Mouse (Mus musculus) lung, postnatal 36 days (tissue): ENCODE results near the gene Pias4.

Experiments used
- DNase-seq: peaks from one replicate; pipeline ENCODE4 v3.0.0; 2022; ENCODE audit warnings: mixed read lengths

Gene Pias4

DNA sequence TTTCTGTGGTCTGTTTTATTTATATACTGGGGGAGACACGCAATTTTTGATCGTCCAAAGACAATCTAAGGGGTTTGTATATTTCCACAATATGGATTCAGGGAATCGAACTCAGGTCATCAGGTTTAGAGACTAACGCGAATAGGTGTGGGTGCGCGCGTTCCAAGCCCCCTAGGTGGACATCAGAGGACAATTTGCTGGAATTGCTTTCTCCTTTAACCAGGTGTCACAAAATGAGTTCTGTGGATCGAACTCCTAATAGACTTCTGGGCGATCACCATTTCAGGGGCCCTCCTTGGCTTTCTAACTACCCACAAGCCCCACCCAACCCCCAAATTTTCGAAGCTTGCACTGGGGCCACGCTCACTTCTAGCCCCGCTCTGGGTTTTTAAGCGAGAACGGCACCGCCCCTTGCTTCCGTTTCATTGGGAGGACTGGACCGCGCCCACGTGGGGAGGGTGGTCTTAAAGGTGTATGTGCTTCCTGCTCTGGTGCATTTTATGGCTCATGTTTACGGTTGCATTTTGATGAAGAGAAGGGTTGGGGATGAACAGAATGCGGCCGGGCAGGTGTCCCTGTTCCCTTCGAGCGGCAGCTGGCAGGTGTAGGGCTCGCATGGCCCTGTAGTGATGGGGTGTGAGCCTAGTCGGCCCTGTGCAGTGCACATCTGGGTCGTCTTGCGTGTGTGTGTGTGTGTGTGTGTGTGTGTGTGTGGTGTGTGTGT lies 960 bp upstream of the Pias4 start:
- peak; percentile 96 for DNase-seq

DNA sequence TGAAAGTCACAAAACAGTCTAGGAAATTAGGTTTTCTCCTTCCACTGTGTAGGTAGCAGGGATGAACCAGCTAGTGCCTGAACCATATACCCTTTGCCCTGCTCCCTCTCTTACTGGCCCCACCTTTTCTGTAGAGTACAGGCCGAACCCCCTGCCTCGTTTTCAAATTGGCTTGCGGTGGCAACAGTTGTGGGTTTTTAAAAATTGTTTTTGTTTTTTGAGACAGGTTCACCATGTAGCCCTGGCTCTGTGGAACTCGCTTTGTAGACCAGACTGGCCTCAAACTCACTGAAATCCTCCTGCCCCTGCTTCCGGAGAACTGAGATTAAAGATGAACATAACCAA lies 336 bp upstream of the Pias4 start:
- no peak for DNase-seq

DNA sequence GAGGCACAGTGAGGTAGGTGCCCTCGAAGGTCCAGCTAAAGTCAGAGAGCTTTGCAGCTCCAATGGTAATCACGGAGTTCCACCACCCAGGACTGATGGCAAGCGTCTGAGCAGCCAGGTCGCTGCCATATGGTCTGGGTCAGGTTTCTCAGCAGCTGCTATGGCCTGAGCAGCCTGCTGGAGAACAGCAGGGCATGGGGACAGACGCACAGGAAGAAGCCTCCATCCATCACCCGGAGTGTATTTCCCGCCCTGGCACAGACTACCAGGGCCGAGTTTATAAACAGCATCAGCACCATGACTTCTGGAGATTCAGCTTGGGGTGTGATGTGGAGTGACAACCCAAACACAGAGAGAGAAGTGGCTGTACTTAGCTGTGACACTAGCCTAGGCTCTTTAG lies 2.6 kb downstream of the Pias4 start:
- peak; percentile 67 for DNase-seq

- DNase-seq = no peak
Observed at GRCm38 (mm10) chr10:81162318-81162652, 5.4 kb downstream of the Pias4 start.

DNA sequence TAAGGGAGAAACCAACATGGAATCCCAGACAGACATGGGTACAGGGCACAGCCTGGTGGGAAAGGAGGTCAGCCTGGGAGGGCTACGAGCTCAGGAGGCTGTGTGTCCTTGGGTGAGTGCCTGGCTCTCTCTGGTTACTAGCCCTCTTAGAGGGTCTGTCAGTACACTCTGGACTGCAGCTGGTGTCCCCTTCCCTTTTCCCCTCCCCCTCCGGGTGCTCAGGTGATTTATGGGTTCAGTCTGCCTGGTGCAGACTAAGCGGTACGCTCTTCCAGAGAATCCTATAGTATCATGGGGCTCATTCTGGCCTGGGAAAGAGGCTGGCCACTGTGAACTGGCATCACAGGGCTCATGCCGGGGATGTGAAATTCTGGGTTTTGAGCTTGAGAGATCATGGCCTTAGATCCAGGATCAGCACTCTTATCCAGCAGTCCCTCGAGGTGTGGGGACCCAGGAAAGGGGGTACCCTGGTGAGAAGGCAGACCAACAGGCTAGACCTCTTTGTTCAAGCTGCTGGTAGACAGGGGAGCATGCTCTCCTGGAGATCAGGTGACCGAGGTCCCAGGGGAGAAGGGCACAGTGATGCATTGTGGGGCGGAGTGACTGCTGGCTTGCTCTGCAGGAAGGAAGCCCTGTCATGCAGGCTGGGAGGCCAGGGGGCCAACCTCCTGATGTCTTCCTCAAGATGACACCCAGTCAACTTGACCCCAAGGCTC lies 6.0 kb downstream of the Pias4 start:
- DNase-seq = peak; percentile 51

GRCm38 (mm10) chr10:81154736-81155135 lies 13.0 kb downstream of the Pias4 start:
- no peak for DNase-seq

- DNase-seq = no peak
Observed at GRCm38 (mm10) chr10:81154313-81154712, 13.4 kb downstream of the Pias4 start.

DNA sequence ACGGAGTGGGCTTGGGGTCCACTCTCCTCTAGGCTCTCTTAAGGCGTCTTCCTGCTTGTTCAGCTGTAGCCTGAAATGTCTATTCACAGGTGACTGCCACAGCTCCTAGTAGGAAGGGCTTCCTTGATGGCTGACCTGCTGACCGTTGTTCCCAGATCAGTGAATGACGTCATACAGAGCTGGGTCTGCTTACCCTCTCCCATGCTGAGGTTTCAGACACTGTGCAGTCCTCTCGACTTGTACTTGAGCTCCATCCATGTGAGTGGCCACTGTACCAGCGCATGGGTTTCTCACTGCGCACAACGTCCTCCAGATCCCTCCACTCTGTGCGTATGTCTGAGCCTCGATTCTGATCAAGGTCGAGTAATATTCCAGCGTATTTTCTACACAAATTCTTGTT lies 15.1 kb downstream of the Pias4 start:
- DNase-seq = no peak

DNA sequence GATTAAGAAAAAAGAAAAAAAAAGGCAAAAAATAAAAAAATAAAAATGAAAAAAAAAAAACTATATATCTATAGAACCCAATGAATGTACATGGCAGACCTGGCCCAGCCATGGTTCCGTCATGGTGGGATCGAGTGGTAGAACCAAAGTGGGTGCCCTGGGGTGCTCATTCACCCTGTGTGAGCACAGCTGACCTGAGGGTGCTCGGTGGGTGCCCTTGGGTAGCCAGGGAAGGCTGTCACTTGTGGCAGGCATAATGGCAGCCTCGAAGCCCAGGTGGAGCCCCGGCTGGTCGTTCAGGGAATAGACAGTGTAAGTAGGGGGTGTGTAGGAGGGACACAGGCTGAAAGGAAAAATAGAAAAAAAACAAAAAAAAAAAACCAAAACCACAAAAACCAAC lies 16.5 kb downstream of the Pias4 start:
- no peak for DNase-seq

DNA sequence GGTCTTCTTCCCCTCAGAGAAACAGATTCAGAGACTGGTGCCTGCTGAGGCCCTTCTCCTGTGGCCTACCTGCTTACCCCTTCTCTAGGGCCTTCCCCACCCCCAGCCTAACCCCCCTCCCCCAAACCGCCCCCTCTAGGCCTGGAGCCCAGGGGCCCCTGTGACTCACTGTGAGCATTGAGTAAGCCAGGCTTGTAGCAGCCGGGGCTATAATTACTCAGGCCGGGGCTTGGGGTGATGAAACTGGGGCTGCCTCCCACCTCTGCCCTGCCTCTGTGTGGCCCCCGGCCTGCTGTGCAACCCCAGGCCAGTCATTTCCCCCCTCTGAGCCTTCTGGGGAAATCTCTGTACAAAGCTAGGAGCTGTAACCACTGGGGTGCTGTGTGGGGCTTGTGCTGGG lies 21.4 kb downstream of the Pias4 start:
- DNase-seq = no peak

- no peak for DNase-seq
Observed at GRCm38 (mm10) chr10:81145778-81146177, 21.9 kb downstream of the Pias4 start.

DNA sequence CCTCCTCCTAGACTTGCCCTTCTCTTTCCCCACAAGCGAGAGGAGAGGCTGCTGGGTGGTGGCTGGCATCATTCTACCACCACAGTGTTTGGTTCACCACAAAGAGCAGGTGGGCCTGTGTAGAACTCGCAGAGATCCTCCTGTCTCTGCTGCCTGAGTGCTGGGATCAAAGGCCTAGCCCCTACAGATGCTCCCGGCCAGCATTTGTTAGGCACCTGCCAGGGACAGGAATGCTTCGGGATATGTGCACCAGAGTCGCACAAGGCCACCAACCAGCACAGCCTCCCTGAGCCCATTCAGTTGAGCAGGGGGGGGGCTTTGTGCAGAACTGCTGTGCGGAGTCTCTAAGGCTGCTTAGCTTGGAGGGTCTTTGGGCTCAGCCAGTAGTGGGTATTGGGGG lies 22.4 kb downstream of the Pias4 start:
- DNase-seq = no peak

- DNase-seq = peak; percentile 61
Observed at GRCm38 (mm10) chr10:81144667-81145066, 23.1 kb downstream of the Pias4 start.

DNA sequence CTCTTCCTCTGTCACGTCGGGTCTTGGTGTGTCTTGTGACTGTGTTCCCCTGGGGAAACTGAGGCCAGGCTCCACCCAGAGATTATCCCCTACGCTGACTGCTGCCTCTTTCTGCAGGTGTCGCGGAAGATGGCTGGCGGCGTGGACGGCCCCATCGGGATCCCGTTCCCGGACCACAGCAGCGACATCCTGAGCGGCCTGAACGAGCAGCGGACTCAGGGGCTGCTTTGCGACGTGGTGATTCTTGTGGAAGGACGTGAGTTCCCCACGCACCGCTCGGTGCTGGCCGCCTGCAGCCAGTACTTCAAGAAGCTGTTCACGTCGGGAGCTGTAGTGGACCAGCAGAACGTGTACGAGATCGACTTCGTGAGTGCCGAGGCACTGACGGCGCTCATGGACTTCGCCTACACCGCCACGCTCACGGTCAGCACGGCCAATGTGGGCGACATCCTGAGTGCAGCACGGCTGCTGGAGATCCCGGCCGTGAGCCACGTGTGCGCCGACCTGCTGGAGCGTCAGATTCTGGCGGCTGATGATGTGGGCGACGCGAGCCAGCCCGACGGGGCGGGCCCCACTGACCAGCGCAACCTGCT lies 23.8 kb downstream of the Pias4 start:
- no peak for DNase-seq

DNA sequence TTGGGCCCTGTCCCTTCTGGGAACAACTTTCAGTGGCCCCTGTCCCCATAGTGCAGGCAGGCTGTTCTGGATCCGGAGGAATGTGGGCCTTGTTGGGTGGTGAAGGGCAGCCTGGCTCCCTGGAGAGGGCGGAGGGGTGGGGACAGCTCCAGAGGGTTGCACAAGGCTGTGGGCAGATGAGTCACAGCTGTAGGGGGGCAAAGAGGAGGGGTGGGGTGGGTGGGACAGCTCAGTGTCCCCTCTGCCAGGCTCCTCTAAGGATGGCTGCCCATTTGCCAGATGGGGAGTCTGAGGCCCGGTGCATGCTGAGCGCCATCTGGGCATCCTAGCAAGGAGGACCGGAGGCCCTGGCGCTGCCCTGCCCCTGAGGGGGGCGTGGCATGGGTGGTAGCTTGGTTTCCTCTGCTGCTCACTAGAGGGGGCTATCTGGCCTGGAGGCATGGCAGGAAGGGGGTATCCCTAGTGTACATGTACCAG lies 24.5 kb downstream of the Pias4 start:
- DNase-seq = peak; percentile 59

DNA sequence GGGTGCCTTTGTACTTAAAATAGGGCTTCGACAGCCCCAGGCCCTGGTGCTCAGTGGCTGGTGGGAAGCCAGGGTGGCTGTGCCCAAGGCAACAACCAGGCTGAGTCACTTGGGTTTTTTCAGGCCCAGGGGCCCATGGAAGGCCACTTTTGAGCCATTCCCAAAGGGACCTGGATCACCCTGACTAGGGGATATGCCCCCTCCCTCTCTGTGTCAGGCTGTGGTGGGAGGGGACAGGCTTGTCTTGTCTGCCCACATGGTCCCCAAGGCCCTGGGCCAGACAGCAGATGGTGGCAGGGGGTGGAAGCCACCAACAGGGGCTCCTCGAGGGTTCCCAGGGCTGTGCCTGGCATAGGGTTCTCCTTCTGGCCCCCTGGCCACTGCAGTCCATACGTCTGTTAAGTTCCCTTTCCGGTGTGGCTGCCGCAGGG lies 25.2 kb downstream of the Pias4 start:
- no peak for DNase-seq

GRCm38 (mm10) chr10:81141455-81142210 lies 26.1 kb downstream of the Pias4 start:
- no peak for DNase-seq

GRCm38 (mm10) chr10:81140717-81141454 lies 26.8 kb downstream of the Pias4 start:
- DNase-seq = peak; percentile 75

DNA sequence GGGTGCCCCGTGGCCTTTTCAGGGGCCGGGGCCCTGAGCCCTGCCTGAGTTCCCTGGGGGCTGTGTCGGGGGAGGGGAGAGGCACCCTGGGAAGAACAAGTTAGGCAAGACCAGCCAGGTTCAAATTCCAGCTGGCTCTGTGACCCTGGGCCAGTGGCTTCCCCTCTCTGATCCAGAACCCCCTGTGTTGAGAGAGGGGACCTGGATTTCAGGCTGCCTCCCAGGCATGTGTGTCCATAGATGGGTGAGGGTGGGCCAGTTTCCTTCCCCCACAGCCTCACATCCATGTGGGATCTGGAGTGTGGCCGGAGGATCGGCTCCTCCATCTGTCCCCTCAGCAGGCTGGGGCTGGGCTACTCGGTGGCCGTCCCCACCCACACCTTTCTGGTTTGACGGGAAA lies 27.7 kb downstream of the Pias4 start:
- DNase-seq = no peak

DNA sequence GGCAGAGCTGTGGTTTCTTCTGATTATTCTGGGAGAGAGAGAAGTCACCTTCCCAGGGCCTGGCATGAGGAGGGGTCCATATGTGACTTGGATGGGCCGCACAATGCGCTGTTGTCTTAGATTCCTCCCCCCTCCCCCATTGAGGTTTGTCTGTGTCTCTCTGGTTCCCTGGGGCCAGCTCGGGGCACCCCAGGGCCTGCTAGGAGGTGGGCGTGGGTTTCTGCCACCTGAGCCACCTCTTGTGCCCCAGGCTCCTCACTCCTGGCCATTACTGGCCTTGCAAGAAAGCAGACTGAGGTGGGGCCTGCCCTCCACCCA lies 28.2 kb downstream of the Pias4 start:
- no peak for DNase-seq

DNA sequence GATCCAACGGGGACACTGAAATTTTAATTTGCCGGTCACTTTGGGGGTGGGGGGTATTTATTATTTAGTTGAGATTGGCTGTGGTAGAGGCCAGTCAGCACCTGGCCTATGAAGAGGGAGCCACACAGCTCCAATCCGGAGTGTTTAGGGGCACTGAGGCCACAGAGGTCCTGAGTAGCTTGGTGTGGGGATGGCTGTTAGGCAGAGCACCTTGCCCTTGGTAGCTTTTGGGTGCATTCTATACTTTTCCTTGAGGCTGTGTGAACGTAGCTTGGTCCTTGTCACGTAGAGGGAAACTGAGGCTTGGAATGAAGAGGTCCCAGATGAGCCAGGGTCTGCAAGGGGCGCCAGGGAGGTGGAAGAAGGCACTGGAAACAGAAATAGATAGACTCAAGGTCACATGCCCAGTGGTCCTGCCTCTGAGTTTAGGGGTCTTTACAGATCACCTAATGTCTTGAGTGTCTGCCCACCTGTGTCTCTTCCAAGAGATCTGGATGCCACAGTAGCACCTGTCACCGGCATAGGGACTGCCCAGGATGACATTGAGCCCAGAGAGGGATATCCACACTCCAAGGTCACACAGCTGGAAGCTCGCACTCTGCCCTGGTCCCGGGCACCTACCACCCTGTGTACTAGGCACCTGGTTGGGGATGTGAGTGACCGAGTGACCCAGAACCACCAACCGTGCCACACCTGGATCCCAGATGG lies 28.7 kb downstream of the Pias4 start:
- DNase-seq = no peak

DNA sequence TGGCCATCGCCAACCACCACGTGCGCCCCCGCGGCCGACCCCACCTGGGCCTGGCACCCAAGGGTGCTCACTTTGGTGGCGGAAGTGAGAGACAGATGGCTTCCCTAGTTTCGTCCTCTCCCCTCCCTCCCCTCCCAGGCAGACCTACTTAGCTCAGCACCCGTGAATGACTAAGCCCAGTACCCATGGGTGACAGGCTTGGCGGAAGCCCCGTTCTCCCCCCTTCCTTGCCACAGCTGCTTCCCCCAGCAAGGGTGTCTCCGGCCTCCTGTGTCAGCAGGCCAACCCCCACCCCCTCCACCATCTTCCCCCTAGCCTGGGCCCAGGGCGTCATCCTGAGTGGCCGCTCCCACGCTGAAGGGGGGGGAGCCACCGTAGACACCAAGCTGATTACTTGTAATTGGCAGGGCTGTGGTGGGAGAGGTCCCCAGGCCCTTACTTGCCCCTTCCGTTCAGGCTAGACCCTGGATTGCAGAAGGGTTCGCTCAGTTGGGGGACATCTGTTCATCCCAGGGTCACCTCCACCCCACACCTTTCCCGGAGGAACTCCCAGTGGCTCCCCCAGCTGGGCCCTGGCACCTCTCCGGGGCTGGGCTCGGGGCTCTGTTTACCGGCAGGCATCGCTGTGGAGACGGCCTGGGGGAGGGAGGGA lies 29.5 kb downstream of the Pias4 start:
- DNase-seq = peak; percentile 48
